Mouse (Mus musculus) limb, embryonic 13.5 days (tissue): ENCODE results near the gene Sec14l2. TPM values are rescaled to one million over a fixed set of nuclear protein-coding genes. Genes with fewer than 3 reads are reported as not detected.
"Not testable (repeated sequence)": the region's sequence is repeated elsewhere in the genome, so short reads cannot be mapped to it uniquely, and the experiment has no call there.

Experiments used
- ATAC-seq: fragments of 200-750 bp; cut with Nextera tagmentation; 2 replicates; pipeline ENCODE4 v1.8.0; 2017; ENCODE audit warnings: low read depth, moderate number of reproducible peaks, moderate TSS enrichment; ENCODE audit not compliant: low FRiP score
- H3K27ac ChIP-seq: fragments of 300-500 bp; sonication (generic); 2 replicates; pipeline ENCODE4 v1.5.1; 2015; ENCODE audit warnings: inconsistent platforms, mild to moderate bottlenecking, moderate library complexity
- H3K27me3 ChIP-seq: fragments of 300-500 bp; sonication (generic); 2 replicates; pipeline ENCODE4 v1.6.1; 2015; ENCODE audit warnings: mild to moderate bottlenecking, inconsistent platforms
- H3K36me3 ChIP-seq: fragments of 300-500 bp; sonication (generic); 2 replicates; pipeline ENCODE4 v1.6.1; 2015; ENCODE audit warnings: inconsistent platforms, mild to moderate bottlenecking, moderate library complexity
- H3K4me1 ChIP-seq: fragments of 300-500 bp; sonication (generic); 2 replicates; pipeline ENCODE4 v1.6.1; 2015; ENCODE audit warnings: inconsistent platforms
- H3K4me2 ChIP-seq: fragments of 300-500 bp; sonication (generic); replicated peaks from 2 replicates; pipeline ENCODE4 v1.6.1; 2015; ENCODE audit warnings: inconsistent platforms, mild to moderate bottlenecking, moderate library complexity
- H3K4me3 ChIP-seq: fragments of 300-500 bp; sonication (generic); 2 replicates; pipeline ENCODE4 v1.5.1; 2015; ENCODE audit warnings: moderate library complexity, mild to moderate bottlenecking, inconsistent platforms
- H3K9ac ChIP-seq: fragments of 300-500 bp; sonication (generic); 2 replicates; pipeline ENCODE4 v1.6.1; 2015; ENCODE audit warnings: mild to moderate bottlenecking, inconsistent platforms
- H3K9me3 ChIP-seq: fragments of 300-500 bp; sonication (generic); 2 replicates; pipeline ENCODE4 v1.6.1; 2016; ENCODE audit warnings: inconsistent platforms
- WGBS: fragments of 180-500 bp; shearing (Covaris S2); methylation state at CpG from one replicate; pipeline ENCODE4 v1.1.7; 2015; 5-methylcytosine and 5-hydroxymethylcytosine counted together
- polyA plus RNA-seq: library from polyadenylated mRNA; unstranded; fragments of >200 nt; fragmentation: Nextera tagmentation; extraction: Ambion mirVana; gene quantifications from 2 replicates; pipeline ENCODE4 v1.2.1, GENCODE M21; 2015

The Sec14l2 gene
- polyA plus RNA-seq, 1 experiment from 2014 or later: 3.5 TPM

DNA sequence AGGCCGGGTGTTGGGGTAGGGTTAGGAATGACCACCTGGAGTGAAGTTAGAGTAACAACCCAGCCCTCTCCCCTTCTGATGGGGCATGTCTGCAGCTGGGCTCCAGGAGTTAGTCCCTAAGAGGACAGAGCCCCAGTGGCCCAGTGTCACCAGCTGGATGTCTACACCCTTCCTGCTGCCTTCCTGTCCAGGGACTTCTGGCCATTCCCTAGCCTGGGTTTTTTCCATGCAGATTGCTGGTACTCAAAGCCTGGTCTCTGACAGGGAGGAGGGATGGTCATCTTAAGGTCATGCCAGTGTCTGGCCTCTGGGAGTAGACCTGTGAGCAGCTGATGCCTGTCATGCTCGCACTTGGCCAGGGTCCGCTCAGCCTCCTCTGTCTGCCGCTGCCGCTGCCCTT lies 24.9 kb upstream of the Sec14l2 start:
- Histone ChIP-seq H3K27me3 (no peaks in the 10 kb centered on the region), H3K27ac (no peak overlapping the region), H3K36me3 (peaks cover 61% of the 10 kb centered on the region), H3K9ac (peak overlapping the region; percentile 13; the same call in 1 of the 2 replicates), H3K9me3 (no peaks in the 10 kb centered on the region), H3K4me3 (no peak overlapping the region), H3K4me1 (no peaks in the 10 kb centered on the region; the same call in 1 of the 2 replicates), H3K4me2 (no peak overlapping the region)
- no peak for ATAC-seq
- WGBS: 86% methylated on average over 5 of the region's 5 CpGs

DNA sequence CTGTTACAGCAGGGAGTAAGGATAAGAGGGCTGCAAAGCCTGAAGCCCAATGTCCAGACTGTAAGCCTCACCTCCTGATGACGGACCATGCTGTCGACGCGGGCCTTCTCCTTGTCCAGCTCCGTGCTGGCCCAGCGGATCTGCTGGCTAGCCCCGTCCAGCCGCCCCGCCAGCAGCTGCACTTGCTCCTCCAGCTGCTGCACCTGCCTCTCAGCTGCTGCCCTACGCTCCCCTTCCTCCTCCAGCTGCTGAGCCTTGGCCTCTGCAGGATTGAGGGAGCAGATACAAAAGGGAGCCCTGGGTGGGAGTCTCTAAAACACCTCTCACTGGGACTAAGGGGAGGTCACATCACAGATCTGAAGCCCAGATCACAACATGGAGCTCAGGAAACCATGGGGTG lies 23.9 kb upstream of the Sec14l2 start:
- Histone ChIP-seq H3K27ac (no peak overlapping the region), H3K4me2 (no peak overlapping the region), H3K9ac (no peak overlapping the region), H3K36me3 (peaks cover 72% of the 10 kb centered on the region), H3K4me1 (no peaks in the 10 kb centered on the region; the same call in 1 of the 2 replicates), H3K9me3 (no peaks in the 10 kb centered on the region), H3K4me3 (no peak overlapping the region), H3K27me3 (no peaks in the 10 kb centered on the region)
- WGBS: 81% methylated on average over 10 of the region's 10 CpGs
- ATAC-seq: no peak

DNA sequence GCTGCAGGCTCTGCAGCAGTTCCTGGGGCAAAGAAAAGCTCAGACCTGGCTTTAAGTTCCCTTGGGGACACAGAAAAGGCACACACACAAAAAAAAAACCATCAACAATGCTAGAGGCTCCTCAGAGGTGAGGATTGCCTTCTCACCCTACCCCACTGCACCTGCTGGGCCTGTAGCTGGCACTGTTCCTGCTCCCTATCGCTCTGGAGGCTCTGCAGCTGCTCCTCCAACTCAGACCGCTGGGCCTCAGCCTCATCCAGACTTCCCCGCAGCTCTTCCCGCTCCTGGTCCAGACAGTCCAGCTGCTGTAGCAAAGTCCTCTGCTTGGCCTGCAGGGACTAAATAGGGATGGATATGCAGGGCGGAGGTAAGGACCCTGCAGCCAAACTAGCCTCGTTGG lies 23.2 kb upstream of the Sec14l2 start:
- 77% methylated on average over 6 of the region's 6 CpGs for WGBS
- Histone ChIP-seq H3K27ac (no peak overlapping the region), H3K9me3 (no peaks in the 10 kb centered on the region), H3K27me3 (no peaks in the 10 kb centered on the region), H3K4me1 (no peaks in the 10 kb centered on the region; the same call in 1 of the 2 replicates), H3K4me3 (no peak overlapping the region), H3K36me3 (peaks cover 75% of the 10 kb centered on the region), H3K9ac (peak overlapping the region; percentile 25; the same call in 1 of the 2 replicates), H3K4me2 (no peak overlapping the region)
- ATAC-seq: 0 out of 2 replicates have a peak, but pooled peaks have one; percentile 28

DNA sequence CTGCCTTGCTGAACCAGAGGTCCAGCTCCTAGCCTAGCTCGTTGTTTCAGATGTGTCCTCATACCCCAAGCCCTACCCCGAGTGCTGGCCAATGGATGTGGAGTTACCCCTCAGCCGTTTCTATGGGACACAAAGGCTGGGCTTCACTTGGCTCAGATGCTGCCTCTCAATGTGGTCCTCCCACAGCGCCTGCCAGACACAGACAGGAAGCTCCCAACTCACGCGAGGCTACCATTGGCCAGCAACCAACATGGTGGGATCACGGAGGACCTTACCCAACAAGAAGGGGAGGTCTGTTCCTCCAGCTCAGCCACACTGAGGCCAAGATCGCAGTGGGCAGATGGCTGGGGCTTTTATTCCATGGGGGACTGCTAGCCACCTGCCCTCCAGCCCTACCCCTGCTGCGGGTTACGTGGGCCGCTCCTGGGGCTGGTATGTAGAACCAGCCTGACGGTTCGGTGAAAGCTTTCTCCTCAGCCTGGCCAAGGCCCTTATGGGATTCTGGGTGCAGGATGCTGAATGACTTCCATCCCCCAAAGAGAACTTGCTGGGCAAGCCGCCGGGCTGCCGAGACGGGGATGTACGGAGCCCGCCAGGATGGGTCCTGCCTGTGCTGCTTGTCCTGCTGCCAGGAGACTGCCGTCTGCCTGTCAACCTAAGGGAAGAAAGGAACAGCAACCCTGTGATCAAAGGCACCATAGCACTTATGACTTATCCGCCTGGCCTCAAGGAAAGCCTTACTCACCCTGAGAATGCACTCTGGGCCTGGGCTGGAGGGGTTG lies 20.3 kb upstream of the Sec14l2 start:
- WGBS: 86% methylated on average over 21 of the region's 21 CpGs
- no peak overlapping the region for H3K9ac ChIP-seq

DNA sequence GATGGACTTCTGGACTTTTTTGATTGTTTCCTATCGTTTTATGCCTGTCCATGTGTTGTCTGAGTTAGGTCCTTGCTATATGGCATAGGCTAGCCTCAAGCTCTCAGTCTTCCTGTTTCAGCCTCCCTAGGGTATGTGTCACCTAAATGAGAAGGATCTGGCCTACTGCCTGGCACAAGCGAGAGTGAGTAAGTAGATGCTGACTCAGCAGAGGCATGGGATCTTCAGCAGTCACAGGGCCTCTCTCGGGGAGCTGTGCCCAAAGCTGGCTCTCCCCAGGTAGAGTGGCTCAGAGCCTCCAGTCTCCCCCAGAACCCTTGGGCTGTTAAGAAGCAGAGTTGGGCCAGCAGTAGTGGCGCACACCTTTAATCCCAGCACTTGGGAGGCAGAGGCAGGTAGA lies 19.1 kb upstream of the Sec14l2 start:
- 86% methylated on average over 4 of the region's 4 CpGs for WGBS
- H3K36me3 ChIP-seq: peaks cover 93% of the 10 kb centered on the region
- H3K27ac ChIP-seq: no peak overlapping the region
- H3K9ac ChIP-seq: no peak overlapping the region
- no peaks in the 10 kb centered on the region for H3K9me3 ChIP-seq
- no peak overlapping the region for H3K4me3 ChIP-seq
- no peaks in the 10 kb centered on the region for H3K27me3 ChIP-seq
- H3K4me2 ChIP-seq: no peak overlapping the region
- no peak; the same call in 1 of the 2 replicates for ATAC-seq
- H3K4me1 ChIP-seq: no peaks in the 10 kb centered on the region

More for the DNA sequence above, 20.3 kb upstream of the Sec14l2 start:
- H3K4me3 ChIP-seq: no peak overlapping the region
- no peak overlapping the region for H3K4me2 ChIP-seq
- no peaks in the 10 kb centered on the region for H3K27me3 ChIP-seq
- H3K27ac ChIP-seq: no peak overlapping the region
- ATAC-seq: no peak
- peaks cover 89% of the 10 kb centered on the region for H3K36me3 ChIP-seq
- no peaks in the 10 kb centered on the region for H3K9me3 ChIP-seq
- no peaks in the 10 kb centered on the region; the same call in 1 of the 2 replicates for H3K4me1 ChIP-seq

DNA sequence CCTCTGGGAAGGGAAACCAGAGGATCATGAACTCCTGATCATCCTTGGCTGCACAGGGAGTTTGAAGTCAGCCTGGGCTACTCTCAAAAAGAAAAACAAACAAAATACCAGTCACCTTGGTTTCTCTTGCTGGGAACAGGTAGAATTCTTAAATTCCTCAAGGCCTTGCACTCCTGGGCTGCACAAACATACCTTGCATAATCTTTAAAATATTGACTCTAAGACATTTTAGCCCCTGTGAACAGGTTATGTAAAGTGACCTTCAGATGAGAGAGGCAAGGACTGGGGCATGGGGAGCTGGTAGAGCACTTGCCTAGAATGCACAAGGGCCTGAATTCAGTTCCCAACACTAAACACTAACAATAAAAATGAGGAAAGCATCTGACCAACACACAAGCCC lies 18.3 kb upstream of the Sec14l2 start:
- Histone ChIP-seq H3K36me3 (peaks cover 98% of the 10 kb centered on the region), H3K27me3 (no peaks in the 10 kb centered on the region), H3K27ac (no peak overlapping the region), H3K4me3 (no peak overlapping the region), H3K4me1 (peaks cover 5% of the 10 kb centered on the region), H3K9ac (no peak overlapping the region; the same call in 1 of the 2 replicates), H3K9me3 (no peaks in the 10 kb centered on the region), H3K4me2 (no peak overlapping the region)
- no peak for ATAC-seq

DNA sequence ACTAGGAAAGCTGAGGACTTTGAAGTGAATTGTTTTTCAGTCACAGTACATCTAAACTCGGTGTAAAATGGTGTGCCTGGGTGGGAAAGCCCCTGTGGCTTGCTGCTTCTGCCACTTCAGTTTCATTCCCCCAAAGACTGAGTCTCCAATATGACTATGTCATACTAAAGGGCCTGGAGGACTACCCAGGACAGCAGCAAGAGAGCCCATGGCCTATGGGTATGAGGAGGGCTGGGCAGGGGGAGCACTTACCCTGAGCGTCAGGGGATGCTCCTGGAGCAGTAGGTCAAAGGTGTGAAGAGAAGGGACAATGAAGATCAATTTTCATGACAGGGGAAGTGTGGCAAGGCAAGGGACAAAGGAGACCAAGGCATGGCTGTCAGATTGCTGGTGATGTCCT lies 15.7 kb upstream of the Sec14l2 start:
- Histone ChIP-seq H3K27me3 (no peaks in the 10 kb centered on the region), H3K27ac (no peak overlapping the region), H3K4me3 (no peak overlapping the region), H3K36me3 (peaks cover 76% of the 10 kb centered on the region), H3K9me3 (no peaks in the 10 kb centered on the region), H3K4me2 (no peak overlapping the region), H3K9ac (no peak overlapping the region), H3K4me1 (peaks cover 14% of the 10 kb centered on the region)
- no peak for ATAC-seq
- 56% methylated on average over 2 of the region's 2 CpGs for WGBS

DNA sequence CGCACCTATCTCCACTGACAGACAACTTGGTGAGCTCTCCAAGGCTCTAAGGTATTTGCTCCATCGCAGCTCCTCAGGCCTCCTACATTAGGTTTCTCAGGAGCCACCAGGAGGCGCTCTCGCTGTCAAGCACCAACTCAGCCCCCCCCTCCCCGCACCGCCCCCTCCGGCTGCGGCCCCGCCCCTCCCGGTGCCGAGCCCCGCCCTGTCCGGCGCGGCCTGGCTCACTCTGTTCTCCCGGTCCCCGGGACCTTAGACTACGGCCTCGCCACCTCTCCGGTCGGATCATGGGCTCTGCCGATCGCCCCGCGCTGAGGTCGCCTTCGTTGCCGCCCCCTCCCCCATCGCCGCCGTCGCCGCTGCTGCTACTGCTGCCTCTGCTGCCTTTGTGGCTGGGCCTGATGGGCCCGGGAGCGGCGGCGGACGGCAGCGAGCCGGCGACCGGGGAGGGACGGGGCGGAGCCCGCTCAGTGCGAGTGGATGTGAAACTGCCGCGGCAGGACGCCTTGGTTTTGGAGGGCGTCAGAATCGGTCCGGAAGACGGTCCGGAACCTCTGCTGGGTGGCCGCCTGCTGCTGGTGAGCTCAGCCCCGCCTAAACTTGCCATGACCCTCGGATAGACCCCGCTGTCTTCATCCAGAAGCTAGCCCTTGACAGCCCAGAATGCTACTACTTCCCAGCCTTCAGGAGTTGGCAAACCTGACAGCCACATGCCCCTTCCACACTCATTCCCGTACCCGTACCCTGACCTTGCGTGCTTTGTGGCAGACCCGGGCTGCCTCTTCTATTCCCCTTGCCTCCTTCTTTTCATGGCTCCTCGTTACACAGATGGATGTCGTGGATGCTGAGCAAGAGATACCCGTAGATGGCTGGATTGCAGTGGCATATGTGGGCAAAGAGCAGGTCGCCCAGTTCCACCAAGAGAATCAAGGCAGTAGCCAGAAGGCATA lies 12.0 kb upstream of the Sec14l2 start, which contains the start of gene Rnf215:
TSS of gene Rnf215 (plus strand) at position 217 of the 950 bp plus-strand sequence.
- Histone ChIP-seq H3K4me2 (peak within 1 kb of the TSS; percentile 93), H3K27me3 (no peaks in the 10 kb centered on the region), H3K36me3 (peaks cover 39% of the 10 kb centered on the region), H3K9me3 (peaks cover 3% of the 10 kb centered on the region; the same call in 1 of the 2 replicates), H3K4me3 (peak within 1 kb of the TSS; percentile 84), H3K9ac (peak within 1 kb of the TSS; percentile 96), H3K27ac (peak within 1 kb of the TSS; percentile 74; the same call in 1 of the 2 replicates), H3K4me1 (peaks cover 14% of the 10 kb centered on the region)
- WGBS: 2% methylated on average over 66 of the region's 66 CpGs
- ATAC-seq: peak; percentile 94

DNA sequence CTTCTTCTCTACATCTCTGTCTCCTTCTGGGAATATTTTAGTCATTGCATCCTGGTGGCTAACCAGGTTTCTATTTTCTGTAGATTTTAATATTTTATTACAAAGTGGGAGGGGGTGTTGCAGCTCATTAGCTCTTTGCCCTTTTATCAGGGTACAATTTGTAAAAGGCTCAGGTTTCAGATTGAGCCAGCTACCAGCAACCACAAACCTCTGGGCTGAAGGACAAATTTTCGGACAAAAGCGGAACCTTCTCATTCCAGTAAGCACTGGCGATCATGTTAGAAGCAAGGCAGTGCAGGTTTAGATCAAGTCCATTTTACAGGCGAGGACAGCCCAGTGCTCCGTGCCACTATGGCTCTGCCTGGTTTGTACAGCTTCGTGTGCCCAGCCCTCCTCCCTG lies 11.2 kb upstream of the Sec14l2 start:
- Histone ChIP-seq H3K27ac (no peak overlapping the region), H3K36me3 (peaks cover 31% of the 10 kb centered on the region), H3K4me2 (peak overlapping the region; percentile 93), H3K9ac (peak overlapping the region; percentile 39; the same call in 1 of the 2 replicates), H3K4me3 (peak overlapping the region; percentile 84; the same call in 1 of the 2 replicates), H3K9me3 (peaks cover 3% of the 10 kb centered on the region; the same call in 1 of the 2 replicates), H3K27me3 (no peaks in the 10 kb centered on the region), H3K4me1 (peaks cover 14% of the 10 kb centered on the region)
- ATAC-seq: no peak
- WGBS: 55% methylated on average over 6 of the region's 6 CpGs

DNA sequence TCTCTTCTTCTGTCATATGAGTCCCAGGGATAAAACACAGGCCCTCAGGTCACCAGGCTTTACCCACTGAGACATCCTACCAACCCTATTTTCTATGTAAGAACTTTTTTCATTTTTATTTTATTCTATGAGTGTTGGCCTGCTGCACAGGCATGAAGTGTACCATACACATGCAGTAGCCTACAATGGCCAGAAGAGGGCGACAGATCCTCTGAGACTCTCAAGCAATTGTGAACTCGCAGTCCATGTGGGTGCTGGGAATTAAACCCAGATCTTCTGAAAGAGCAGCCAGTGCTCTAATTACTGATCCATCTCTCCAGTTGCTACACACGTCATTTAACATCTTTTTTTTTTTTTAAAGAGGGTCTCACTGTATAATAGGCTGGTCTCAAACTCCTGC lies 10.2 kb upstream of the Sec14l2 start:
- H3K4me2 ChIP-seq: no peak overlapping the region
- H3K27ac ChIP-seq: no peak overlapping the region
- ATAC-seq: no peak
- 52% methylated on average over 3 of the region's 3 CpGs for WGBS
- H3K36me3 ChIP-seq: peaks cover 21% of the 10 kb centered on the region
- H3K9me3 ChIP-seq: peaks cover 3% of the 10 kb centered on the region; the same call in 1 of the 2 replicates
- peaks cover 14% of the 10 kb centered on the region for H3K4me1 ChIP-seq
- no peak overlapping the region for H3K4me3 ChIP-seq
- H3K27me3 ChIP-seq: no peaks in the 10 kb centered on the region
- no peak overlapping the region for H3K9ac ChIP-seq

DNA sequence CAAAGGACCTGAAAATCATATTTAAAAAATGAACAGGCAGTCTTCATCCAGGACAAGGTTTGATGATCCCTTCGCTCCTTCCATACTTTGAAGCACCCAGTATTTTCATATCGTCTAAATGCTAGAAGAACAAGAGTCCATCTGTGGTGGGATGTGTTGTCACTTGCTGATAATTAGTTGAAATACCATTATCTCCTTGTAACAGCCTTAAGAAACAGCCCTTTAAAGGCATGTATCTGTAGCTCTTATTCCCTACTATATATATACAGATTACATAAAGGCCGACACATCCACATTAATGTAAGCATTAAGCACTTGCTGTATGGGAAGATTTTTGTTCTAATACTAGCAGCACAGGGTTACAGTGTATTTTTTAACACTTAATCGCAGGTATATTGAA lies 5.2 kb upstream of the Sec14l2 start:
- H3K4me2 ChIP-seq, H3K27me3 ChIP-seq, H3K36me3 ChIP-seq, ATAC-seq, H3K4me3 ChIP-seq, H3K27ac ChIP-seq, H3K4me1 ChIP-seq, H3K9ac ChIP-seq: not testable (repeated sequence)
- H3K9me3 ChIP-seq: peaks cover 23% of the 10 kb centered on the region
- WGBS: 88% methylated on average over 4 of the region's 4 CpGs

DNA sequence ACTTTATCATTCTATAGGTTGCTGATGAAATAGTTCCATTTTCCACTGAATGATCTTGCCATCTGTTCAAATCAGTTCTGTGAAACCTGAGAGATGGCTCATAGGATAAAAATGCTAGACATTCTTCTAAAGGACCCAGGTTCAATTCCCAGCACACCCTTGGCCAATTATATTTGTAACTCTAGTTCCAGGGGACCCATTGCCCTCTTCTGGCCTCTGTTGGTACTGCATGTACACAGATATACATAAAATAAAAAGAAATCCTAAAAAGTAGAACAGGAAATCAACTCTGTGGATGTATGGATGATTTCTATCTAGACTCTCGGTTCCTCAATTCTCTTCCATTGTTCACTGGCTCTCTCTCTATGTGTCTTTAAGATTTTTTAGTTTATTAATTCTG lies 3.8 kb upstream of the Sec14l2 start:
- Histone ChIP-seq H3K27ac (no peak overlapping the region), H3K4me2 (no peak overlapping the region), H3K4me3 (no peak overlapping the region), H3K4me1 (no peaks in the 10 kb centered on the region), H3K9ac (no peak overlapping the region), H3K36me3 (no peaks in the 10 kb centered on the region), H3K9me3 (peaks cover 20% of the 10 kb centered on the region; the same call in 1 of the 2 replicates), H3K27me3 (no peaks in the 10 kb centered on the region)
- 89% methylated on average over 1 of the region's 1 CpGs for WGBS
- ATAC-seq: no peak
